Mouse (Mus musculus) cerebellum, postnatal 4 days (tissue): ENCODE data around the gene Dnajc7.
"Not testable (repeated sequence)": the region's sequence is repeated elsewhere in the genome, so short reads cannot be mapped to it uniquely, and the experiment has no call there.

Experiments
- DNase-seq, 2 experiments: peaks; one replicate each; pipeline ENCODE4 v3.0.0; 2022; ENCODE audit warnings: low spot score in 2 of 2, mixed read lengths in 1 of 2

Gene Dnajc7

GRCm38 (mm10) chr11:100619982-100620381, at the start of gene Dnajc7:
Gene Dnajc7 (minus strand): TSS chr11:100620168.
- DNase-seq = no peak

- DNase-seq = no peak
These were observed 39.8 kb upstream of the Dnajc7 start for GRCm38 (mm10) chr11:100659806-100660205.

- DNase-seq = peak; percentile 45 to 79
These were observed 36.5 kb upstream of the Dnajc7 start for GRCm38 (mm10) chr11:100656458-100656857.

GRCm38 (mm10) chr11:100655589-100655988, 35.6 kb upstream of the Dnajc7 start:
- DNase-seq = not testable (repeated sequence)

GRCm38 (mm10) chr11:100651748-100652147, 31.8 kb upstream of the Dnajc7 start:
- DNase-seq = no peak

- DNase-seq = no peak
These were observed 31.2 kb upstream of the Dnajc7 start for GRCm38 (mm10) chr11:100651205-100651604.

GRCm38 (mm10) chr11:100648405-100648804, 28.4 kb upstream of the Dnajc7 start:
- no peak for DNase-seq

GRCm38 (mm10) chr11:100646265-100646664, 26.3 kb upstream of the Dnajc7 start:
- peak in 1 of 2 experiments; percentile 67 for DNase-seq

- DNase-seq = no peak
These were observed 23.9 kb upstream of the Dnajc7 start for GRCm38 (mm10) chr11:100643612-100644575.

- peak in 1 of 2 experiments; percentile 51 for DNase-seq
These were observed 20.4 kb upstream of the Dnajc7 start for GRCm38 (mm10) chr11:100640159-100640906.

- DNase-seq = no peak
These were observed 14.6 kb upstream of the Dnajc7 start for GRCm38 (mm10) chr11:100634530-100634929.

- peak; percentile 53 to 87 for DNase-seq
These were observed 8.9 kb upstream of the Dnajc7 start for GRCm38 (mm10) chr11:100628862-100629352.

GRCm38 (mm10) chr11:100628056-100628455, 8.1 kb upstream of the Dnajc7 start:
- DNase-seq = no peak

- peak; percentile 59 to 79 for DNase-seq
These were observed 6.8 kb upstream of the Dnajc7 start for GRCm38 (mm10) chr11:100626701-100627195.

GRCm38 (mm10) chr11:100625754-100626700, 6.1 kb upstream of the Dnajc7 start:
- DNase-seq = no peak

GRCm38 (mm10) chr11:100623867-100624266, 3.9 kb upstream of the Dnajc7 start:
- DNase-seq = no peak

- peak; percentile 94 to 95 for DNase-seq
These were observed 2.7 kb upstream of the Dnajc7 start for GRCm38 (mm10) chr11:100622714-100623113.

- peak; percentile 97 to 99 for DNase-seq
These were observed 438 bp downstream of the Dnajc7 start for GRCm38 (mm10) chr11:100619485-100619975.

- peak in 1 of 2 experiments; percentile 53 for DNase-seq
These were observed 1.0 kb downstream of the Dnajc7 start, which contains the start of gene Nkiras2 for GRCm38 (mm10) chr11:100618761-100619484. Gene Nkiras2 (plus strand): TSS chr11:100619244.

GRCm38 (mm10) chr11:100617480-100617879, 2.5 kb downstream of the Dnajc7 start:
- DNase-seq = no peak
